Mouse (Mus musculus) cerebellum, adult 9-11 months (tissue): Measurements from ENCODE around the gene Tnrc6c.

ENCODE experiments used
- DNase-seq: peaks from one replicate; pipeline ENCODE4 v3.0.0; 2022

The Tnrc6c gene

GRCm38 (mm10) chr11:117678155-117678554, 24.1 kb downstream of the Tnrc6c start:
- no peak for DNase-seq

- DNase-seq: no peak
Observed at GRCm38 (mm10) chr11:117678740-117679139, 24.7 kb downstream of the Tnrc6c start.

GRCm38 (mm10) chr11:117684640-117685039, 30.6 kb downstream of the Tnrc6c start:
- no peak for DNase-seq

GRCm38 (mm10) chr11:117685461-117685860, 31.4 kb downstream of the Tnrc6c start:
- no peak for DNase-seq

- no peak for DNase-seq
Observed at GRCm38 (mm10) chr11:117686021-117686420, 31.9 kb downstream of the Tnrc6c start.

GRCm38 (mm10) chr11:117688603-117689002, 34.5 kb downstream of the Tnrc6c start:
- DNase-seq: no peak

- DNase-seq: no peak
Observed at GRCm38 (mm10) chr11:117691311-117691710, 37.2 kb downstream of the Tnrc6c start.

- DNase-seq: no peak
Observed at GRCm38 (mm10) chr11:117694050-117694449, 40.0 kb downstream of the Tnrc6c start.

GRCm38 (mm10) chr11:117696585-117696984, 42.5 kb downstream of the Tnrc6c start:
- DNase-seq: no peak

GRCm38 (mm10) chr11:117700871-117701270, 46.8 kb downstream of the Tnrc6c start:
- no peak for DNase-seq

- no peak for DNase-seq
Observed at GRCm38 (mm10) chr11:117706267-117706666, 52.2 kb downstream of the Tnrc6c start.

- DNase-seq: no peak
Observed at GRCm38 (mm10) chr11:117707238-117707637, 53.1 kb downstream of the Tnrc6c start.

- no peak for DNase-seq
Observed at GRCm38 (mm10) chr11:117709308-117709707, 55.2 kb downstream of the Tnrc6c start.

GRCm38 (mm10) chr11:117710815-117711294, 56.8 kb downstream of the Tnrc6c start:
- DNase-seq: no peak

- DNase-seq: no peak
Observed at GRCm38 (mm10) chr11:117712065-117712464, 58.0 kb downstream of the Tnrc6c start.

GRCm38 (mm10) chr11:117713375-117713774, 59.3 kb downstream of the Tnrc6c start:
- DNase-seq: no peak

- DNase-seq: no peak
Observed at GRCm38 (mm10) chr11:117718838-117719237, 64.7 kb downstream of the Tnrc6c start.

GRCm38 (mm10) chr11:117724604-117725301, 70.7 kb downstream of the Tnrc6c start:
- DNase-seq: no peak

- DNase-seq: no peak
Observed at GRCm38 (mm10) chr11:117727031-117727430, 72.9 kb downstream of the Tnrc6c start.

GRCm38 (mm10) chr11:117728245-117728644, 74.2 kb downstream of the Tnrc6c start:
- DNase-seq: no peak

GRCm38 (mm10) chr11:117728841-117729240, 74.8 kb downstream of the Tnrc6c start:
- no peak for DNase-seq

- no peak for DNase-seq
Observed at GRCm38 (mm10) chr11:117729341-117729740, 75.3 kb downstream of the Tnrc6c start.

GRCm38 (mm10) chr11:117729798-117730489, 75.9 kb downstream of the Tnrc6c start:
- no peak for DNase-seq

- DNase-seq: no peak
Observed at GRCm38 (mm10) chr11:117730490-117730838, 76.4 kb downstream of the Tnrc6c start.
